Mouse (Mus musculus) c-Kit-positive CD71-positive TER-119-negative erythroid progenitor cells, embryonic 14.5 days (primary cell): Measurements from ENCODE around the gene Mylk.

Experiments
- DNase-seq: peaks from one replicate; pipeline ENCODE4 v3.0.0-alpha.2; 2013; ENCODE audit warnings: low read depth

Mylk gene

GRCm38 (mm10) chr16:34902761-34903160 is 157.8 kb downstream of the Mylk start:
- DNase-seq, result no peak

- DNase-seq, result no peak
Observed at GRCm38 (mm10) chr16:34904876-34905275, 159.9 kb downstream of the Mylk start.

DNA sequence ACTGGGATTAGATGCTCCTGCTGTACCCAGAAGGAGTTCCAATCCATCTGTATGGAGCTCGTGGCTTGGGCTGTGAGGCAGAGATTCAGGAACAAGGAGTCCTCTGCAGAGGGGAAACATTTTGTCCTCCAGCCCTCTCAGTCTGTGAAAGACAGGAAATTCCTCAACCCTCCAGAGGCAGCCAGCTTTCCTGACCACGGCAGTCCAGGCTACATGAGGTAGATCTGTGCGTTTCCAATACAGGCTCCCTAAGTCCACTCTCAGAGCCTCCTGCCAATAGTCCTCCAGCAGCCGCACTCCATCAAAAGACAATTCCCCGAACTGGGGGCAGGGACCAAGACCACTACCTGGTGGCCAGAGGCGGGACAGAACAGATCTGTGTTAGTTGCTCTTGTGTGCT is 164.4 kb downstream of the Mylk start:
- DNase-seq, result no peak

GRCm38 (mm10) chr16:34917373-34917900 is 172.4 kb downstream of the Mylk start:
- DNase-seq, result no peak

- peak; percentile 9 for DNase-seq
Observed at GRCm38 (mm10) chr16:34920182-34920581, 175.2 kb downstream of the Mylk start.

- DNase-seq, result no peak
Observed at GRCm38 (mm10) chr16:34920868-34921267, 175.9 kb downstream of the Mylk start.

GRCm38 (mm10) chr16:34921319-34921718 is 176.3 kb downstream of the Mylk start:
- DNase-seq, result no peak

DNA sequence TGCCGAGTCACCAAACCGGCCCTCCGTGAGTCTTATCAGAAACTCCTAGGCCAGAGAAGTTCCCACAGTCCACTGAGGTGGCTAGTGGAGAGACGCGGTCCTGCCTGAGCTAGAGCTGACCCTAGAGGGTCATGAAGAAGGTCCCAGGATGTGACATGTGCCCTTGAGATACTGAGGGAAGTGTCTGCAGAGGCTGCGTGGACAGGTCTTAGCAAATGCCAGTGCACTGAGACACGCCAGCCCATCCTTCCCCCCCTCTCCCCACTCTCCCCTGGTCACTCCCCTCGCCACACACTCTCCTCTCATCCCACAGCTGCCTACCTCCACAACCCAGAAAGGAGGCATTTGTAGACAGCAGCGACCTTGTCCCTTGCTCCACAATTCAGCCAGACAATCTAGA is 178.6 kb downstream of the Mylk start:
- DNase-seq, result no peak

DNA sequence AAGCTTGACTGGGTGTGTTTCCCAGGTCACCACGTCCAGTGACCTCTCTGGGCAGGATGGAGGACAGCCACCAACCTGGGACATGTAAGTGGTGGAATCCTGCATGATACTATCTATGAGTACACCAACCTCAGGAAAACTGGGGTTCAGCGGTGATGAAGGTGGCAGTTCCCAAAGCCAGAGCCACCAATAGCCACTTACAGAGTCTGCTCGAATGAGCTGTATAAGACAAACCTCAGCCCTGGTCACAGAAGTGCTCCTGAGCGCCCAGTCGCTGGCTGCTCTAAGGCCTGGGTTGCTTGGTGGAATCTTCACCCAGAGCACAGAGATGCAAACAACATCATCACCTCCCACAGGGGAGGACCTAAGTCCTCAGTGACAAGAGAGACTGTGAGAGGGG is 179.3 kb downstream of the Mylk start:
- DNase-seq, result no peak

GRCm38 (mm10) chr16:34924937-34925618 is 180.1 kb downstream of the Mylk start:
- no peak for DNase-seq

GRCm38 (mm10) chr16:34926531-34927435 is 181.8 kb downstream of the Mylk start:
- DNase-seq, result no peak

GRCm38 (mm10) chr16:34929686-34930085 is 184.7 kb downstream of the Mylk start:
- no peak for DNase-seq

GRCm38 (mm10) chr16:34930110-34930509 is 185.1 kb downstream of the Mylk start:
- no peak for DNase-seq

- no peak for DNase-seq
Observed at GRCm38 (mm10) chr16:34931306-34931705, 186.3 kb downstream of the Mylk start.

GRCm38 (mm10) chr16:34933173-34933572 is 188.2 kb downstream of the Mylk start:
- DNase-seq, result peak; percentile 13

- DNase-seq, result no peak
Observed at GRCm38 (mm10) chr16:34934486-34934885, 189.5 kb downstream of the Mylk start.

DNA sequence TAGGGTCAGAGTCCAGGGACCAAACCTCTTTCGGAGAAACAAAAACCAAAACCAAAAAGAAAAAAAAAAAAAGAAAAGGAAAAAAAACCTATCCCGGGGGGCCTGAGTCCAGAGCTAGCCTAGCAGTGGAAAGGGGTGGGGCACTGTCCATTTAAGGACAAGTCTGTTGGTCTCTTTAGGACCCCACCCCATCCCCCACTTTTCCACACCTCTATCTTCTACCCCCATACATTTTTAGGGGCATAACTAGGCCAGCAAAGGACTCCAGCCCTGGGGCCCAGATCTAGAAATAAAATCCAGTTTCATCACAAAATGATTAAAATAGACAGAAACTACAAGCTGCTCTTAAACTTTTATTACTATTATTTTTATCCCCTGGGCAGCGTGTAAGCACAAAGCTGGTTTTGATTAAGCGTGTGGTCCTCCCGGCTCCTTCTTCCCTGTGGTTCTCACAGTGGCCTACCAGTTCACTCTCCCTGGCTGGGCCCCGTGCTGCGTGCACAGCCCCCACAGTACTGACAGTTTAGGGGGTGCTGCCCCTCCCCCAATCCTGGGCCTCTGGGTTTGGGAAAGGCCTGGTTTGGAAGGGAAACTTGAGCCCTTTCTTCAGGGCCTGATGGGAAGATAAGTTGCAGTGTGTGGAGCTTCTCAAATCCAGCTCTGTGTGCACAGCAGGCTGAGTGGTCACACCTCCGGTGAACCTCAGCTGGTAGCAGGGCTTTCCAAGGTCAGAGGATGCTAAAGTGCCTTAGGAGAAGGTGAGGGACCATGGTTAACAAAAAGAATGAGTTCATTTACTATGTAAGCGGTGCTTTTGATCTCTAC is 190.7 kb downstream of the Mylk start:
- no peak for DNase-seq

- no peak for DNase-seq
Observed at GRCm38 (mm10) chr16:34936339-34936810, 191.4 kb downstream of the Mylk start.

DNA sequence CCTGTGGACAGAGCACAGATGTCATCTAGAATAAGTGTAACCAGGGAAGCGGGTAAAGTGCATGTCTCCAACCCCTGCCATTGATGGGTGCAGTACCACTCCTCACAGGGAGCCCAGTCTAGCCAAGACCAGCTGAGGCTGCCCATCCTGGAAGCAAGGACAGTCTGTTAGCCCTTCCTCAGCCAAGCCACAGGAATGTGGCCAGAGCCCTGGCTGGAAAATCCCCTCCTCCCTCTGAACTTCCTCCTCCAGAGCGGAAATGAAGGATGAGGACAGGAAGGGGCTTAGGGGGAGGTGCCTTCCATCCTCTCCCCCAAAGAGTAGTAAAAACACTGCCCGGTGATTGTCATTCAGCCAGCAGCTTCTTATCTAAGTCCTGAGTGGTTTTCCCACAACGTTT is 192.6 kb downstream of the Mylk start:
- no peak for DNase-seq

- DNase-seq, result no peak
Observed at GRCm38 (mm10) chr16:34938248-34938647, 193.2 kb downstream of the Mylk start.

- DNase-seq, result no peak
Observed at GRCm38 (mm10) chr16:34939951-34940350, 194.9 kb downstream of the Mylk start.

DNA sequence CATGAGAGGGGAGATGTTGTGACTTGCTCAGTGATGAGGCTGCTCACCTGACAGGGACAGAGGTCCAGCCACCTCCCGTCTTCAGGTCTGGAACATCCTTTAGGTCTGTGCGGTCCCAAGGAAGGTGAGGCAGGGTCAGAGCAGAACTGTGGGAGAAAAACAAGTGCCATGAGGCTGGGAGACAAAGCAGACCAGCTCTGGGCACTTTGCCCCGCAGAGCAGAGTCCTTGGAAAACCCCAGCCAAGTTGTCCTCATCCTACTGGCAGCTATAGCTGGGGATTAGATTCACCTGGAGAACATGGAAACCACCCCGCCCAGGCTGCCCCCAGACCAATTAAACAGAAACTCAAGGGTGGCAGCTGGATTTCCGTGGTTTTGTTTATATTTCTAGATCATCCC is 195.4 kb downstream of the Mylk start:
- no peak for DNase-seq
